Mouse (Mus musculus): ENCODE results near the gene Atp6v0a1. TPM values are rescaled to one million over a fixed set of nuclear protein-coding genes. Genes with fewer than 3 reads are reported as not detected.
A peak's percentile ranks its signal among the peaks of the same experiment; 100 is the strongest.

Atp6v0a1 gene
- polyA plus RNA-seq, 1 experiment: 312 TPM

DNA sequence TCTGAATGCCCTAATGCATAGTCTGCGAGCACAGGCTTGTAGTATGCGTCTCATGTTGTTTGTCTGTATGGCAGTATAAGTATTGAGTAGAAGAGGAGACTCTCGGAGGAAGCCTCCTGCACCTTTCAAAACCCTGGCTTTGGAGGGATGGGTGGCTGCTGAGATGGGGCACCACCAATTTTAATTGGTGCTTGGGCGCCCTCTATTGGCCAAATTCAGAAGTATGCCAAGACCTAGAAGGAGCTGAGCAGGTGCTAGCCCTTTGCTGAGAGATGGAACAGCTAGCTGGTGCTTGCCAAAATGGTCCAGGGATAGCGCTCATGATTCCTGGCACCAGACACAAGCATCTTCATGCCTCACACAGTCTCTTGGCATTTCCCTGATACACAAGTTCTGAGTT is 48.6 kb downstream of the Atp6v0a1 start:
- peak; percentile 58 to 93 for DNase-seq (ENCODE audit: extremely low spot score in 1 of 2, low spot score in 1 of 2)

DNA sequence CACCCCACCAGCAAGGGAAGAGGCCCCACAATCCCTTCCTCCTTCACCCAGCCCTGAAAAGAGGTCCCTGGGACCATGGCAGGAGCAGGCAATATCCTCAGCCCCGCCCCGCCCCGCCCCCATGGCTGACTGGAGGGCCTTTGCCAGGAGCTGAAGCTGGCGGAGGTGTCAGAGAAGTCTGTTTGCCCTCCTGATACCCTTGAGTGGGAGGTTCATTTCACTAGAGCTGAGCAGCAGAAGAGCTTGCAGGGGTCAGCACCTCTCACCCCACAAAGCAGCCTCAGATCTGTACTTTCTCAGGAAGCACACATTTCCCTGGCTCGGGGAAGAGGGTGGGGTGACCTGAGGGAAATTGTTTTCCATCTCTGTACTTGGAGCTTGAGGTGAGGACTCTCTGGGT is 49.5 kb downstream of the Atp6v0a1 start:
- DNase-seq (ENCODE audit: extremely low spot score in 1 of 2, low spot score in 1 of 2): no peak

DNA sequence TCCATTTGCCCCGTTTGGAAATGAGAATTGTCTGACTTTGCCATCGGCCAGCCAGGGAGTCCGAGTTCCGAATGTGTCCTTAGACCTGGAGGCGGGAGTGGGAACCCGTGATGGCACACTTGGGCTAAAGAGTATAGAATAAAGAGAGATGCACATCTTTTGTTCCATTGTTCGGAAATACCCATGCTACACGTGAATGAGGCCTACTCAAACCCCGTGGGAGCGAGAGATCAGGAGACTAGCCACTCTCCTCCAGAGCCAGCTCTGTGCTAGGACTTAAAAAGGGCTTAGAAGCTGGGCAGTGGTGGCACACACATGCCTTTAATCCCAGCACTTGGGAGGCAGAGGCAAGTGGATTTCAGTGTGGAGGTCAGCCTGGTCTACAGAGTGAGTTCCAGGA is 50.2 kb downstream of the Atp6v0a1 start:
- DNase-seq (ENCODE audit: extremely low spot score in 1 of 2, low spot score in 1 of 2): no peak

DNA sequence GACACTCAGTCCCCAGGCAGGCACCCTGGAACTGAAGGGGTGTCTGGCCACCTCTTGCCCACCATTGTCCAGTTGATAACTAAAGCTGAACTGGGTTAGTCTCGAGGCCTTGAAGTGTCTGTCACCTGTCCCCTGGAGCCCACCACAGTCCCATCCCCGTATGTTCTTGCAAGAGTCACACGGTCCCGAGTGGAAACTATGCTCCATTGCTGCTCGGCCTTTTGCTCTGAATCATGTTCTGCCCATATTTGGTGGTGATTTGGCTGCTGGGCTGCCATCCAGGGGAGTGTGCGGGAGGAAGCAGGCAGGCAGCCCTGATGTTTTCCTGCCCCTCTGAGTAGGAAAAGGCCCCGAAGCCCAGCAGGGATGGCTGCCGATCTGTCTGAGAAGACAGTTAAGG is 50.9 kb downstream of the Atp6v0a1 start:
- DNase-seq (ENCODE audit: extremely low spot score in 1 of 2, low spot score in 1 of 2): peak in 1 of 2 experiments; percentile 79

DNA sequence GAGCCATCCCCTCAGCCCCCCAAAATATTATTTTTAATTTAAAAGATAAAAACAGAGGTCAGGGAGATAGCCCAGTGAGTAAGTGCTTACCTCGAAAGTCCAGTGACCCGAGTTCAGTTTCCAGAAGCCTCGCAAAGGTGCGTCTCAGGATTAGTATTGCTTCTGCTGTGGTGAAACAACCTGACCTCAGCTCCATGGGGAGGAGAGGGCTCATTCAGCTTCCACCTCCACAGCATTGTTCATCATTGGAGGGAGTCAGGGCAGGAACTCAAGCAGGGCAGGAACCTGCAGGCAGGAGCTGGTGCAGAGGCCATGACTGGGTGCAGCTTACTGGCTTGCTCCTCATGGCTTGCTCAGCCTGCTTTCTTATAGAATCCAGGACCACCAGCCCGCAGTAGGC is 51.8 kb downstream of the Atp6v0a1 start:
- no peak for DNase-seq (ENCODE audit: extremely low spot score in 1 of 2, low spot score in 1 of 2)

DNA sequence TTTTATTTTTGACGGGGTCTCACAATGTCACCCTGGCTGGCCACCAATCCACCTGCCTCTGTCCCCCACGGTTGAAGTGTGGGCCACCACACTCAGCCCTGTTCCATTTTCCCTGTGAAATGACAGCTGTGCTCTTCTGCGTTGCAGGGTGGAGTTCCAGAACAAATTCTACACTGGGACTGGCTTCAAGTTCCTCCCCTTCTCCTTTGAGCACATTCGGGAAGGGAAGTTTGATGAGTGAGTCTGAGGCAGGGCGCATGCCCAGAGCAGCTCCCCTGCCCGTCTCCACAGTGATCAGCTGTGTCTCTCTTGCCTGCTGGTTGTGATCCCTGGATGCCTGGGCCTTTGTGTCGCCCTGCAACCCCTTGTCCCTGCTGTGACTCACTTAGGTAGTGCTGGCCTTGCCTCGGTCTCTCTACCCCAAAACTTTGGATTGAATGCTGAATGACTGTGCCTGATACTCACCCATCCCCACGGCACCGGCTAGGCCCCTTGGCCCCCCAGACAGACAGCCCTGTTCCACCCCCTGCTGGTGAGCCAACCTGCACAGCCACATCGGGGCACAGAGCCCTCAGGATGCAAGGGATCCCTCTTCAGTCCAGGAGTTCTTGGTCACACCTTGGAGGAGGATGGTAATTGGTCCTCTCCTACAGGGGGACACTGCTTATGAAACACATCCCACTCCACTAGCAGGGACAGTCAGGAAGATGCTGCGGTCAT is 53.1 kb downstream of the Atp6v0a1 start:
- peak in 1 of 2 experiments; percentile 63 for DNase-seq (ENCODE audit: extremely low spot score in 1 of 2, low spot score in 1 of 2)

DNA sequence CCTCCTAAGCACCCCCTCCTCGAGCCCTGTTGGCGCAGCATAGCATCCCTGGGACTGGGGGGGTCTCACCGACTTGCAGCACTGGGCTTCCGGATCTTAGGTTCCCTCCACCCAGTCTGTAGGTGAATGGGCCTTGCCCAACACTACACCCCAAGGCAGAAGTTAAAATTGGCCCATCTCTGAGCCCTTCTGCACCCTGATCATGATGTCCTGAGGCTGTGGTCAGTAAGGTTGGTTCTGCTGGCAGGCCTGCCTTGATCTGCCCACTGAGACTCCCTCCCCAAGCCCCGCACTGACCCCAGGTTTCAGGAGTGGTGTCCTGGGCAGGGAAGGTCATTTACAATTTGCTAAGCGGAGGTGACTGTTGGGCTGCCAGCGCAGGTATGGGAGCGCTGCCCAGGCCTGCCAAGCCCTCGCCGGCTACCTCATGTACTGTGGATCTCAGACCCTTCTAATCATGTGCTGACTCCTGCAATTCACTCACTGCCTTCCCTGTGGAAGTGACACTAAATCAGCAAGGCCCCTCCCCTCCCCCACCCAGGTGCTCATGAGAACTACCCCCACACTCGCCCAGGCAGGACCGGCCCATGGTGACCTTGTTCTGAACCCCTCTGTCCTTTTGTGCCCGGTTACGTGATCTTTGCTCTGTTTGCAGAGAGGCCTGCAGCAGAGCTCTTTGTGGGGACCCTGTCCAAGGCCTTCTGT is 53.9 kb downstream of the Atp6v0a1 start:
- DNase-seq (ENCODE audit: extremely low spot score in 1 of 2, low spot score in 1 of 2): no peak

DNA sequence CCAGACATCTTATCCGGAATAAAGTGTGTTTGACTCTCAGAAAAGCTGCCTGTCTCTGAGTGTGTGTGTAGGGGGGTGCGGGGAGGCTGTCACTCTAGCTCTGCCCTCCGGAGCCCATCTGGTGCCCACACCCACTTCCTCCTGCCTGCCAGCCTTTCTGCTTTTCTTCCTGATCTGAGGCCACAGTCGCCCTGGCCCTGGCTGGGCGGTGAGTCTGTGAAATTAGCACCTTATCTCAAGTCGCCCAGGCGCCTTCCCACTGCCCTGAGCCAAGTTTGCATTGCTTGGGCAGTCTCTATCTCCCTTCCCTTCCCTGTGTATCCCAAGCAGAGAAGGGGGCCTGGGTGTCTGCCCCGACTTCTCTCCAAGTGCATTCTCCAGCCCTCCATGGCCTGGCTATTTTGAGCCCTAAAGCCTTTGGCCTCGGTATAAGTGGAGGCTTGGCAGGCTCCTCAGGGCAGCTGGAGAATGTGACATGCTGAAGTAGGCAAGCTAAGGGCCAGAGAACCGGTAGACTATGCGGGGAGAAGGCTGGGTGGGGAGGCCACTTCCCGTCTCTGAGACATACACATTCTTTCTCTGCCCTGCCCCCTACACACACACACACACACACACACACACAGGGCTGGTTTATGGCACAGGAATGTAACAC is 54.5 kb downstream of the Atp6v0a1 start:
- DNase-seq (ENCODE audit: extremely low spot score in 1 of 2, low spot score in 1 of 2): peak in 1 of 2 experiments; percentile 55

DNA sequence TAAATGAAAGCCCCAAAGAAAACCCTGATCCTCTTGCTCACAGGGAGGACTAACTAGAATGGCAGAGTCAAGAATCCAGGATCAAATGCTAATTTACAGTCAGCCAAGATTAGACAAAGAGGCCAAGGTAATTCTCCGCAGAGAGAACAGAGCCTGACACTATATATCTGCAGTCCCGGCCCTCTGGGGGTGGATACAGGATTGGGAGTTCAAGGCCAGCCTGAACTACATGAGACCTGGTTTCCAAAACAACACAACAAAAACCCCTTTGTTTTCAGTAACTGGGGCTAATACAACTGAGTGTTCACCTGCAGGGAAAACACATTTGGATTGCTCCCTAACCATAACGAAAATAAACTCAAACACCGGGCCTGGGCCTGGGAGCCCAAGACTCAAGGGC is 55.2 kb downstream of the Atp6v0a1 start:
- DNase-seq (ENCODE audit: extremely low spot score in 1 of 2, low spot score in 1 of 2): no peak

DNA sequence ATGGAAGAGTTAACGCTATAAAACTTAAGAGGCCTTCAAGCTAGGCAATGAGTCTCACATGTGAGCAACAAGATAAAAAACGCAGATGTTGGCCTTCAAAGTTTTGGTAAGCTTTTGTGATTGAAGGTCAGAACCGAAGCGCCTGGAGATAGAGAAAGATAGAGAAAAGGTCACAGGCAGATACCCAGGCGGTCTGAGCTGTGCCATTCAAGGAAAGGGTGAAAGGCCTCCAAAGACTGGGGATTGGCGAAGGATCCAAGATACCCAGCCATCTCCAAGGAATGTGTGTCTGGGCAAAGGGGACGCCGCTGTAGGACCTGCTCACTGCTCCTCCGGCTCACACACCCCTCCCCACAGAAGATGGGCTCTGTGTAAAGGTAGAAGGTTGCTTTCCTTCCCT is 55.8 kb downstream of the Atp6v0a1 start:
- DNase-seq (ENCODE audit: extremely low spot score in 1 of 2, low spot score in 1 of 2): no peak

DNA sequence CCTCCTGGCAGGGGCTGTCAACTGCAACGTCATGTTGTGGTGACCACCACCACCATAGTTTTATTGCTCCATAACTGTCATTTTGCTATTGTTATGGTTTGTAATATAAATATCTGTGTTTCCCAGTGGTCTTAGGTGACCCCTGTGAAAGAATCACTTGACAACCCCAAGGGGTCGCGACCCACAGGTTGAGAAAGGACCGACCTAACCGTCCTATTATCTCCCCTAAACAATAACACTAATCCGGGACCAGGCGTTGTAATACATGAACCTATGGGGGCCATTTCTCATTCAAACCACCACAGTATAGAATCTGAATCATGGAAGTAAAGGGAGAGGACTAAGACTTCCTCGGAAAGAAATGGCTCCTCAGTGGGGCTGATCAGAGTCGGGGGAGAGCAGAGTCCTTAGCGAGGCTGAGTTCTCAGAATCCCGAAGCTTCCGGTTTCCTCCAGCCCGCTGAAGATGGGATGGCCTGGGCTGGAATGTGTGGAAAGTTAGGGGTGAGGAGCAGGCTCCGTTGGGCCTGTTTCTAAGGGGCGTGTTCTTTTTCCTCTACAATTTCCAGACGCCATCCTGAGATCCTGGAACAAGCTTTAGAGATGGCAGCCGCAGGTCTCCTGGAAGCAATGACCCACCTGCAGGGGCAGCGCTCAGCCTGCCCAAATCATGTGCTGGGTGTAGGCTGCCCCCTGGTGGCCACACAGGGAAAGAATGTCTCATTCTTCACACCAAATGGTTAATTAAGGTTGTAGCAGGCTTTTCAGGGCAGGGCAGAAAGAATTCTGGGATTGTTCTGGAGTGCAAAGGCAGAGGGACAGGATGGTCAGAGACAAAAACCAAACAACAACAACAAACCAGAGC is 57.5 kb downstream of the Atp6v0a1 start:
- peak; percentile 69 to 88 for DNase-seq (ENCODE audit: extremely low spot score in 1 of 2, low spot score in 1 of 2)

DNA sequence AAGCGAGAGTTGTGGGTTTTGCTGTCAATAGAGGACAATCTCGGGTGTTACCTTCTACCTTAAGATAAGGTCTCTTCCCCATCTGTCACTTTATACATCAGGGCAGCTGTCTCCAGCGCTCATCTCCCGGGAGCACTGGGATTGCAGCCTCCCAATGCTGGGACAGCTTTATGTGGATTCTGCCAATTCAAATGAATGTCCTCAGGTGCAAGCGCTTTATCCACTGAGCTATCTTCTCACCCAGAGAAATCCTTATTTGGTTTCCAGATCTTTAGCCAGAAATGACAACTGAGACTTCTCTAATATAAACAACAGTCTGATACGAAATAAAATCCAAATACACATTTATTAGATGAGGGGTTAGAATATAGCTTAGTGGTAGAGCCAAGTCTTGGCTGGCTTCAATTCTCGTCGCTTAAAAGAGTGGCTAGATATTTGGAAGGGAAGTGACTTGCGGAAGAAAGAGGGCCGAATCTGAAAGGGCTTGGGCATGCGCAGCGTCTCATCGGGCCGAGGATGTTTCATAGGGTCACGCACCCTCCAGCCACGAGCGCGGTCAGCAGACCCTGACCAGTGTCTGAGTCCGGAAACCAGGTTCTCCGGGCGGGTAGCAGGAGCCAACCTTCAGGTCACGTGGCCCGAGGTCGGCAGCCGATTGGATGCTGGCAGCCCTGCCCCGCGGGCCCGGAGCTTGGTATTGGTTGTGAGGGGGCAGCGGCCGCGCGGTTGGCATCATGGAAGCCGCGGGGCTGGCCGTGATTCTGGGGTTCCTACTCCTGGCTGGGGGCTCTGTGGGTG is 60.3 kb downstream of the Atp6v0a1 start, which contains the start of gene Naglu:
Gene Naglu (plus strand): TSS at position 622 of the 798 bp plus-strand sequence.
- peak; percentile 89 to 96 for DNase-seq (ENCODE audit: extremely low spot score in 1 of 2, low spot score in 1 of 2)

DNA sequence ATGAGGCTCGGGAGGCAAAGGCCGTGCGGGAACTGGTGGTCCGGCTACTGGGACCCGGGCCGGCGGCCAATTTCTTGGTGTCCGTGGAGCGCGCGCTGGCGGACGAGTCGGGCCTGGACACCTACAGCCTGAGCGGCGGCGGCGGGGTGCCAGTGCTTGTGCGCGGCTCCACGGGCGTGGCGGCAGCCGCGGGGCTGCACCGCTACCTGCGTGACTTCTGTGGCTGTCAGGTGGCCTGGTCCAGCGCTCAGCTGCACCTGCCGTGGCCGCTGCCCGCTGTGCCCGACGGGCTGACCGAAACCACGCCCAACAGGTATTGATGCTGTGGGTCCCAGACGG is 60.9 kb downstream of the Atp6v0a1 start:
- no peak for DNase-seq (ENCODE audit: extremely low spot score in 1 of 2, low spot score in 1 of 2)

DNA sequence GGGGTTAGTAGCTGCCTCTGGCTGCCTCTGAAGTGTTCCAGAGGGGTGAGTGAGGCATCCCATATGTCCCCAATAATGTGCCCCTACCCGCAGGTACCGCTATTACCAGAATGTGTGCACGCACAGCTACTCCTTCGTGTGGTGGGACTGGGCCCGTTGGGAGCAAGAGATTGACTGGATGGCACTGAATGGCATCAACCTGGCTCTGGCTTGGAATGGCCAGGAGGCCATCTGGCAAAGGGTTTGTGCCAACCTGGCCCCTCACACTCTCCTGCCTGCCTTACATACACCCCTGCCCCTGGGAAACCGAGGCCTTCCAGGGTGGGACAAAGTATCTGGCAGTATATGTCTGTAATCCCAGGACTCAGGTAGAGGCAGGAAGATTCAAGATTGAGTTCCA is 61.7 kb downstream of the Atp6v0a1 start:
- no peak for DNase-seq (ENCODE audit: extremely low spot score in 1 of 2, low spot score in 1 of 2)

DNA sequence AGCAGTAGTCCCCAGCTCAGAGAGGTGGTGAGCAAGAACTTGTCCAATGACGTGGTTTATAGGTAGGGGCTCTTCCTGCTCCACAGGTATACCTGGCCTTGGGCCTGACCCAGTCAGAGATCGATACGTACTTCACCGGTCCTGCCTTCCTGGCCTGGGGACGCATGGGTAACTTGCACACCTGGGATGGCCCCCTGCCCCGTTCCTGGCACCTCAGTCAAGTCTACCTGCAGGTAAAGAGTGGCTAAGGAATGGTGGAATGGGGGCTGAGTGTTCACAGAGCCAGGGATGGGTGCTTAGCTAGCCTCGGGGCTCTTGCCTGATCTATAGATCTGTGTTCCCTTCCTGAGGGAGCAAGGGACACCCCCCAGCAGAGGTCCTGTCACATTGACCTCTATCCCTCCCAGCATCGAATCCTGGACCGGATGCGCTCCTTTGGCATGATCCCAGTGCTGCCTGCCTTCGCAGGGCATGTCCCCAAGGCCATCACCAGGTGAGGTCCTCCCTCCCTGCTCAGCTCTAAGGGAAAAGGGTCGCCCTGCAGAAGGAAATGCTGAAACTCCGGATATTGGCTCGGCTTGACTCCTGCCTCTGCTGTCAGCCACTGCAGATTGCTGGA is 62.7 kb downstream of the Atp6v0a1 start:
- no peak for DNase-seq (ENCODE audit: extremely low spot score in 1 of 2, low spot score in 1 of 2)

DNA sequence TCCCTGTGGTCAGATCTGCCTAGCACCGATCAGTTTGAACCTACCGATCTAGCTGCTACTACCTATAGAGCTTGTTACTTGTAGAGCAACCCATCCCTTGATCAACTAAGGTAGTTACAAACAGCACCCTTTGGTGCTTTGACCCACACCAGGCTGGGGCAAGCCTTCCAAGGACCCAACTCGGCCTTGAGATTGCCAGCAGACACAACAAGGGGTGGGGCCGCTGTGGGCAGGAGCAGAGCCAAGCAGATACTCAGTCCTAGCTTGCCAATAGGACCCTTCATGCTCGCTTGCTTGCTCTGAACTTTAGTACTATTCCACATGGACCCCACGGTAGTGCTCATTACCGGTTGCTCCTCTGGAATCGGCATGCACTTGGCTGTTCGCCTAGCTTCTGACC is 68.9 kb downstream of the Atp6v0a1 start, which contains the start of gene Hsd17b1:
Gene Hsd17b1 (plus strand): TSS at position 291 of the 400 bp plus-strand sequence.
- no peak for DNase-seq (ENCODE audit: extremely low spot score in 1 of 2, low spot score in 1 of 2)

DNA sequence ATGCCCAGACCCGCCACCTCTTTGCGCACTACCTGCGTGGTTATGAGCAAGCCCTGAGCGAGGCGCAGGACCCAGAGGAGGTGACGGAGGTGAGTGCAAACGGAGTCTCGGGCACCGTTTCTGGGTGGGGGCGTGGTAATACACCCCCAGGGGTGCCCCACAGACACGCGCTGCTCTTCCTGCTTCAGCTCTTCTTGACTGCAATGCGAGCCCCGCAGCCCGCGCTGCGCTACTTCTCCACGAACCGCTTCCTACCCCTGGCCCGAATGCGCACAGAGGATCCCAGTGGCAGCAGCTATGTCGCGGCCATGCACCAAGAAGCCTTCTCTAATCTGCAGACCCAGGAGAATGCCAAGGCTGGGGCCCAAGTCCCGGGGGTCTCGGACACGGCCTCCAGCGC is 70.5 kb downstream of the Atp6v0a1 start:
- no peak for DNase-seq (ENCODE audit: extremely low spot score in 1 of 2, low spot score in 1 of 2)

DNA sequence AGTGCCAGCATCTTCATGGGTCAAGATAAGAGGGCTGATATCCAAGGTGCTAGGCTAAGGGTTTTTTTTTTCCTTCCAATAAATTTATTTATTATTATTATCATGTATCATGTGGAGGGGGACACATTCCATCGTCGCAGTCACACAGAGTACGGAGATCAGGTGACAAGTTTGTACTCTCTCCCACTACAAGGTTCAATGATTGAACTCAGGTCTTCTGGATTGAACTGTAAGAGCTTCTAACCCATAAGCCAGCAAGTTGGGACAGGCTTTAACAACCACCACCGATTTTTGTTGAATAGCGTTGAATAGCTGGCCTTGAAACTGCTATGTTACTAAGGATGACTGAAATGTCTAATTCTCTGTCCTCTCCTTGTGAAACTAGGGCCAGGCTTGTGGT is 71.2 kb downstream of the Atp6v0a1 start:
- DNase-seq (ENCODE audit: extremely low spot score in 1 of 2, low spot score in 1 of 2): no peak

DNA sequence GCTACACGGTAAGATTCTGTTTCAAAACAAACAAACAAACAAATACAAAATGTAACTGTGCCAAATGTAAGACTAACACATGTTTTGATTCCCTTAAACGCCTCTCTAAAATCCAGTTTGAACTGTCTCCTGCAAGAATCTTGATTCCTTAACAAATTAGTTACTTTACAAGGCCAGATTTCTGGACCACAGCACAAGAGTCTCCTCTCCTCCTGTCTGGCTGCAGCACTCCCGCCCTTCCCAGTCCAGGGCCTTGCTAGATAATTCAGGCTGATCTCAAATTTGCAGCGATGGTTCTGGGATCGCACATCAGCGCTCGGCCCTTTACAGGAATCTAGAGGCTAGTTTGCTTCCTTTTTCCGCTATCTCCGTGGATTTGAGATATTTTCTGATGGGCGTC is 72.4 kb downstream of the Atp6v0a1 start:
- no peak for DNase-seq (ENCODE audit: extremely low spot score in 1 of 2, low spot score in 1 of 2)

Data from frontal cortex, adult 2 months (tissue).